Mouse (Mus musculus): Measurements from ENCODE around the gene Spata45. TPM values are rescaled to one million over a fixed set of nuclear protein-coding genes. Genes with fewer than 3 reads are reported as not detected.
"Not testable (repeated sequence)": the region's sequence is repeated elsewhere in the genome, so short reads cannot be mapped to it uniquely, and the experiment has no call there.

Spata45 gene
- polyA plus RNA-seq, 1 experiment from 2014 or later, result not detected

- Histone ChIP-seq H3K36me3 (replicated peaks) (peaks cover 37% of the 10 kb centered on the region), H3K4me1 (peaks cover 30% of the 10 kb centered on the region), H3K27ac (no peak overlapping the region), H3K9me3 (no peaks in the 10 kb centered on the region), H3K27me3 (ENCODE audit: poor library complexity, severe bottlenecking) (no peaks in the 10 kb centered on the region), H3K4me3 (no peak overlapping the region)
- DNase-seq (ENCODE audit: extremely low spot score, low spot score), result no peak
- 95% methylated on average over 2 of the region's 2 CpGs for WGBS
Observed at GRCm38 (mm10) chr1:191023140-191023539, 13.3 kb upstream of the Spata45 start.

DNA sequence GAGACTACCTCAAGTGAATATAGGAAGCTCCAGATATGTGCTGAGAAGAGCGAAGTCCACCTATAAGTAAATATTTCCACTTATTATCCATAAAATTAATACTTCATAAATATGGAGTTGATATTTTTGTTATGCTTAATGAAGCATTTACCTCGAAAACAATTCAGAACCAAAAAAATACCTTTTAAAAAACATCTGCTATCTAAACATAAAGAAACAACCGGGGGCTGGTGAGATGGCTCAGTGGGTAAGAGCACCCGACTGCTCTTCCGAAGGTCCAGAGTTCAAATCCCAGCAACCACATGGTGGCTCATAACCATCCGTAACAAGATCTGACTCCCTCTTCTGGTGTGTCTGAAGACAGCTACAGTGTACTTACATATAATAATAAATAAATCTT is 12.6 kb upstream of the Spata45 start:
- not testable (repeated sequence) for H3K4me3 ChIP-seq; H3K9me3 ChIP-seq; H3K27ac ChIP-seq; DNase-seq (ENCODE audit: extremely low spot score, low spot score); H3K27me3 ChIP-seq (ENCODE audit: poor library complexity, severe bottlenecking)
- WGBS, result 90% methylated on average over 6 of the region's 6 CpGs
- H3K36me3 ChIP-seq (replicated peaks), result peaks cover 34% of the 10 kb centered on the region
- H3K4me1 ChIP-seq, result peaks cover 30% of the 10 kb centered on the region

GRCm38 (mm10) chr1:191025016-191026012 is 11.1 kb upstream of the Spata45 start:
- no peaks in the 10 kb centered on the region for H3K9me3 ChIP-seq
- H3K4me3 ChIP-seq, result peak overlapping the region; percentile 89
- peaks cover 19% of the 10 kb centered on the region for H3K36me3 ChIP-seq (replicated peaks)
- no peaks in the 10 kb centered on the region for H3K27me3 ChIP-seq (ENCODE audit: poor library complexity, severe bottlenecking)
- DNase-seq (ENCODE audit: extremely low spot score, low spot score), result no peak
- H3K4me1 ChIP-seq, result peaks cover 30% of the 10 kb centered on the region
- WGBS, result 2% methylated on average over 67 of the region's 69 CpGs
- peak overlapping the region; percentile 94 for H3K27ac ChIP-seq

GRCm38 (mm10) chr1:191026021-191026713 is 10.3 kb upstream of the Spata45 start, which contains the start of gene Flvcr1:
Gene Flvcr1, minus strand, starts transcription at chr1:191026158.
- peak; percentile 98 for DNase-seq (ENCODE audit: extremely low spot score, low spot score)
- peaks cover 30% of the 10 kb centered on the region for H3K4me1 ChIP-seq
- peaks cover 11% of the 10 kb centered on the region for H3K36me3 ChIP-seq (replicated peaks)
- H3K27ac ChIP-seq, result peak within 1 kb of the TSS; percentile 94
- no peaks in the 10 kb centered on the region for H3K27me3 ChIP-seq (ENCODE audit: poor library complexity, severe bottlenecking)
- H3K9me3 ChIP-seq, result no peaks in the 10 kb centered on the region
- under 1% methylated on average over 50 of the region's 50 CpGs for WGBS
- peak within 1 kb of the TSS; percentile 89 for H3K4me3 ChIP-seq

GRCm38 (mm10) chr1:191030182-191030581 is 6.3 kb upstream of the Spata45 start:
- no peaks in the 10 kb centered on the region for H3K27me3 ChIP-seq (ENCODE audit: poor library complexity, severe bottlenecking)
- WGBS, result 82% methylated on average over 10 of the region's 10 CpGs

DNA sequence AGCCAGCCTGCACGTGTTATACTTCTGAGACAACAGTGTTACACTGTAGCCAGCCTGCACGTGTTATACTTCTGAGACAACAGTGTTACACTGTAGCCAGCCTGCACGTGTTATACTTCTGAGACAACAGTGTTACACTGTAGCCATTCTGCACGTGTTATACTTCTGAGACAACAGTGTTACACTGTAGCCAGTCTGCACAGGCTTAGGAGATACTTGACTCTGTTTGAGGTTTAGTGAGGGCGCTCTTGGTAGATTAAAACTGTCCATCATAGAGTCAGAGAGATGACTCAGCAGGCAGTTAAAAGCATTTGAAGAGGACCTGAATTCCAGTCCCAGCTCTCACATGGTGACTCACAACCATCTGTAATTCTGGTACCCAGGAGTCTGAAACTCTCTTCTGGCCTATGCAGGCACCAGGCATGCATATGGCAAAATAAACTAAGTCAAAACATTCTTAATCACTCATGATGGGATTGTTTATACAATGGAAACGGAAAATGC is 5.5 kb upstream of the Spata45 start:
- 88% methylated on average over 6 of the region's 6 CpGs for WGBS
- H3K9me3 ChIP-seq; H3K36me3 ChIP-seq (replicated peaks); H3K27me3 ChIP-seq (ENCODE audit: poor library complexity, severe bottlenecking); DNase-seq (ENCODE audit: extremely low spot score, low spot score); H3K27ac ChIP-seq; H3K4me3 ChIP-seq: not testable (repeated sequence)
- peaks cover 16% of the 10 kb centered on the region for H3K4me1 ChIP-seq

More at GRCm38 (mm10) chr1:191030182-191030581, 6.3 kb upstream of the Spata45 start:
- no peak for DNase-seq (ENCODE audit: extremely low spot score, low spot score)
- H3K36me3 ChIP-seq (replicated peaks), result no peaks in the 10 kb centered on the region
- H3K4me1 ChIP-seq, result peaks cover 19% of the 10 kb centered on the region
- no peak overlapping the region for H3K27ac ChIP-seq
- no peaks in the 10 kb centered on the region for H3K9me3 ChIP-seq
- H3K4me3 ChIP-seq, result no peak overlapping the region

GRCm38 (mm10) chr1:191035649-191036048 is 790 bp upstream of the Spata45 start:
- H3K4me3 ChIP-seq, result no peak overlapping the region
- DNase-seq (ENCODE audit: extremely low spot score, low spot score), result peak; percentile 44
- no peaks in the 10 kb centered on the region for H3K27me3 ChIP-seq (ENCODE audit: poor library complexity, severe bottlenecking)
- peaks cover 7% of the 10 kb centered on the region for H3K4me1 ChIP-seq
- H3K27ac ChIP-seq, result no peak overlapping the region
- WGBS, result 28% methylated on average over 4 of the region's 4 CpGs
- H3K36me3 ChIP-seq (replicated peaks), result no peaks in the 10 kb centered on the region
- H3K9me3 ChIP-seq, result no peaks in the 10 kb centered on the region

DNA sequence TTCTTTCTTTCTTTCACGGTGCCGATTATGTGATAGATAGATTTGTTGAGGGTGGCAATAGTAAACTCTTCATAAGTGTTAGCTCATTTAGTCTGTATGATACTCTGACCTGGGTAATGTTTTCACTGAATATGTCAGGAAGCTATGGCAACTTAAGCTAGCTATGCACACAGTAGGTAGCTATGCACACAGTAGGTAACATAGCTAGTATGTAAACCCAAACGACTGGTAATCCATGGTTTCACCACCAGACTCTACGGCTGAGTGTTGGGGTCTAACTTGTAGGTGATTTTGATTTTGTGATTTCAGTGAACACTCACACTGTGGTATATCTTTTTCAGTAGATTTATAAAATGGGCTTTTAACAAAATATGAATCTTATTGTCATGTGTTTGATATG is 1.6 kb downstream of the Spata45 start:
- Histone ChIP-seq H3K27ac (no peak overlapping the region), H3K4me1 (peaks cover 7% of the 10 kb centered on the region), H3K9me3 (no peaks in the 10 kb centered on the region), H3K36me3 (replicated peaks) (no peaks in the 10 kb centered on the region), H3K27me3 (ENCODE audit: poor library complexity, severe bottlenecking) (no peaks in the 10 kb centered on the region), H3K4me3 (no peak overlapping the region)
- 90% methylated on average over 4 of the region's 4 CpGs for WGBS
- no peak for DNase-seq (ENCODE audit: extremely low spot score, low spot score)

DNA sequence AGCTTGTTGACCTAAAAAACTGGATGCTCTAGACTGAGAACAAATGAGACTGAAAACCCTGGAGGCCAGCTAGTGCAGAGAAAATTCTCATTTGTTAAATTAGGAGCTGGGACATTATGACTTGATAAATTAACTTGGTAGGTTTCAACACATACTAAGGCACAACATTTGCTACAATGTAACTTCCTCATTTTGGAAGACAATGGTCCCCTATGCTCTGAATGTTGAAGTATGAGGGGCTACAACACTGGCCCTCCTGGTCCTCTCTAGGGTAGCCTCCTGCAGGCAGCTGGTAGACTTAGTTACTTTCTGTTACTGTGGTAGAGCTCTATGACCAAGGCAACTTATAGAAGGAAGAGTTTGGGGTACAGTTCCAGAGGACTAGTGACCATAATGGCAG is 4.9 kb downstream of the Spata45 start:
- Histone ChIP-seq H3K27ac (no peak overlapping the region), H3K4me3 (no peak overlapping the region), H3K4me1 (no peaks in the 10 kb centered on the region), H3K36me3 (replicated peaks) (no peaks in the 10 kb centered on the region), H3K9me3 (no peaks in the 10 kb centered on the region), H3K27me3 (ENCODE audit: poor library complexity, severe bottlenecking) (no peaks in the 10 kb centered on the region)
- no peak for DNase-seq (ENCODE audit: extremely low spot score, low spot score)

DNA sequence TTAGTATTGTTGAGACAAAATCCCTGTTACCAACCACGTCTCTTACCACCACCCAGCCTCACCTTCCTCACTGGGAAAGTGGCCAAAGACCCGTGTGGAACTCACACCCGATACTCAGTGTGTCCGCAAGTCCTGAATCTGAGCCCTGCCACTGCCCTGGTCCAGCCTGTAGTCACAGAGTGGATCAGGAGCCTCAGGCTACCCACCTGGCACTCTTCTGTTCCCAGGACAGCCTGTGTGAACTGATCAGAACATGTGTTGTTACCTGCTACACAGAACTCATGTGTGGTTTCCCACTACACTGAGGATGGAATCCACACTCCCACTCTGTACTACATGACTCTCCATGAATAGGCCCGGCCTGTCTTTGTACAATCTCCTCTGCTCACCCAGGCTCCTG is 5.7 kb downstream of the Spata45 start:
- DNase-seq (ENCODE audit: extremely low spot score, low spot score), result no peak
- no peaks in the 10 kb centered on the region for H3K27me3 ChIP-seq (ENCODE audit: poor library complexity, severe bottlenecking)
- no peak overlapping the region for H3K27ac ChIP-seq
- no peaks in the 10 kb centered on the region for H3K4me1 ChIP-seq
- no peaks in the 10 kb centered on the region for H3K36me3 ChIP-seq (replicated peaks)
- WGBS, result 88% methylated on average over 5 of the region's 5 CpGs
- H3K9me3 ChIP-seq, result no peaks in the 10 kb centered on the region
- H3K4me3 ChIP-seq, result no peak overlapping the region

- H3K27me3 ChIP-seq (ENCODE audit: poor library complexity, severe bottlenecking), result no peaks in the 10 kb centered on the region
- no peaks in the 10 kb centered on the region for H3K4me1 ChIP-seq
- no peak overlapping the region for H3K4me3 ChIP-seq
- no peaks in the 10 kb centered on the region for H3K9me3 ChIP-seq
- H3K36me3 ChIP-seq (replicated peaks), result no peaks in the 10 kb centered on the region
- no peak overlapping the region for H3K27ac ChIP-seq
- DNase-seq (ENCODE audit: extremely low spot score, low spot score), result no peak
- WGBS, result 87% methylated on average over 3 of the region's 3 CpGs
Observed at GRCm38 (mm10) chr1:191042688-191043087, 6.2 kb downstream of the Spata45 start.

GRCm38 (mm10) chr1:191045264-191045663 is 8.8 kb downstream of the Spata45 start:
- no peak for DNase-seq (ENCODE audit: extremely low spot score, low spot score)
- Histone ChIP-seq H3K27me3 (ENCODE audit: poor library complexity, severe bottlenecking) (no peaks in the 10 kb centered on the region), H3K36me3 (replicated peaks) (no peaks in the 10 kb centered on the region), H3K4me3 (no peak overlapping the region), H3K9me3 (no peaks in the 10 kb centered on the region), H3K27ac (no peak overlapping the region), H3K4me1 (no peaks in the 10 kb centered on the region)
- WGBS, result 88% methylated on average over 2 of the region's 2 CpGs
